Mouse (Mus musculus): Measurements from ENCODE around the gene 1110002E22Rik.

DNA sequence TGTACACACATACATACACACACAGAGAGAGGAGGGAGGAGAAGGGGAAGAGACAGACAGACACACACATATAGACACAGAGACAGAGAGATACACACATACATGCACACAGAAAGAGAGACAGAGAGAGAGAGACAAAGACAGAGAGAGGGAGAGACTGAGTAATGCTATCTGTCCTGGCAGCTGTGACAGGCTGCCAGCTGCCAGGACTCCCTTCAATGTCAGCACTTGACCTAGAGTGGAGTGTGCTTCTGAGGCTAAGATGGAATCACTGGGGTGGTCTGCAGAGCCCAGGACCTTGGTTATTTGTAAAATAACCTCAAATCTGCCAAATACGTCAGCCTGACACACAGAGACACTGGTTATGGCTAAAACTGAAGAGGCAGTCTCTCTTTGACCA is 32.9 kb downstream of the 1110002E22Rik start:
- TF ChIP-seq CTCF (IDR thresholded peaks at IDR 0.05; ENCODE audit: low read depth, low read length): no peak
- no peak for TF ChIP-seq POLR2A (IDR thresholded peaks at IDR 0.05; ENCODE audit: borderline replicate concordance, low read depth, low read length)
